Mouse (Mus musculus) heart, postnatal 0 days (tissue): ENCODE measurements around the gene Wiz.

Experiments used
- CTCF ChIP-seq: IDR thresholded peaks from 2 replicates; pipeline ENCODE4 v1.5.1; 2016; ENCODE audit warnings: antibody characterized with exemption, control low read depth, low read depth
- EP300 ChIP-seq: IDR thresholded peaks from 2 replicates; pipeline ENCODE4 v1.6.1; 2016; ENCODE audit warnings: antibody characterized with exemption, low read depth

DNA sequence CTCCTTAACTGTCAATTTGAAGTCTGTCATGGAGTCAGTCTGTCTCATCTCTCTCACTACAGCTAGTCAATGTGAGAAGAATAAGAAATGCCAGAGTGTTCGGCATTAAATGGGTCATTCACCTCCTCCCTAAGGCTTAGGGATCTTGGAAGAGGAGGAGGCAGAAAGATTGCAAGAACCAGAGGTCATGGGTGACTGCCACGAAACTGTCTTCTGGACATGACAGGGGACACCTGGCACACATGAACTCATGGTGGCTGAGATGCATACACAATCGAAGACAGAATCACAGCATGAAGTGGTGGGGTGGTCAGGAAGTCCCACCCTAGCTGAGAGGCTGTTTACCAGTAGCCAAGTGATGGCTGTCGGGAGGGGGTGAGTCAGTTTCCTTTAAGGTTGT lies 45.1 kb upstream of the Wiz start:
- no peak for TF ChIP-seq CTCF
- no peak for TF ChIP-seq EP300
